Mouse (Mus musculus): ENCODE measurements around the gene Tmem176b.

GRCm38 (mm10) chr6:48857613-48858302 lies 16.5 kb upstream of the Tmem176b start:
- TF ChIP-seq CTCF (IDR thresholded peaks at IDR 0.05; ENCODE audit: low read depth, low read length) (no peak), POLR2A (IDR thresholded peaks at IDR 0.05; ENCODE audit: extremely low read depth, insufficient read depth, low read length) (no peak)
